Mouse (Mus musculus): Measurements from ENCODE around the gene Tmem201. TPM values are rescaled to one million over a fixed set of nuclear protein-coding genes. Genes with fewer than 3 reads are reported as not detected.

The Tmem201 gene
- polyA plus RNA-seq (2016; fragmentation: Nextera tagmentation; extraction: Ambion mirVana) = 38.7 and 44.3 TPM in 2 replicates

GRCm38 (mm10) chr4:149737383-149738324 lies at the start of gene Tmem201:
Gene Tmem201 (minus strand): TSS chr4:149738044.
- H3K4me1 ChIP-seq = peaks cover 54% of the 10 kb centered on the region
- peaks cover 6% of the 10 kb centered on the region; the same call in 1 of the 2 replicates for H3K27me3 ChIP-seq (ENCODE audit: low read depth, poor library complexity, severe bottlenecking)
- peaks cover 37% of the 10 kb centered on the region for H3K36me3 ChIP-seq
- H3K4me3 ChIP-seq = peak within 1 kb of the TSS; percentile 87
- WGBS = under 1% methylated on average over 97 of the region's 97 CpGs
- no peaks in the 10 kb centered on the region for H3K9me3 ChIP-seq (replicated peaks)
- H3K27ac ChIP-seq (replicated peaks) = peak within 1 kb of the TSS; percentile 96
- DNase-seq (ENCODE audit: low spot score) = peak; percentile 93

GRCm38 (mm10) chr4:149784901-149785300 lies 47.1 kb upstream of the Tmem201 start:
- no peaks in the 10 kb centered on the region for H3K9me3 ChIP-seq (replicated peaks)
- no peak overlapping the region for H3K4me3 ChIP-seq
- H3K36me3 ChIP-seq = no peaks in the 10 kb centered on the region
- DNase-seq (ENCODE audit: low spot score) = no peak
- peaks cover 2% of the 10 kb centered on the region; the same call in 1 of the 2 replicates for H3K27me3 ChIP-seq (ENCODE audit: low read depth, poor library complexity, severe bottlenecking)
- H3K27ac ChIP-seq (replicated peaks) = no peak overlapping the region
- H3K4me1 ChIP-seq = peaks cover 15% of the 10 kb centered on the region
- WGBS = 87% methylated on average over 5 of the region's 5 CpGs

- no peak overlapping the region for H3K27ac ChIP-seq (replicated peaks)
- WGBS = 85% methylated on average over 9 of the region's 9 CpGs
- no peak for DNase-seq (ENCODE audit: low spot score)
- no peaks in the 10 kb centered on the region; the same call in 1 of the 2 replicates for H3K27me3 ChIP-seq (ENCODE audit: low read depth, poor library complexity, severe bottlenecking)
- H3K9me3 ChIP-seq (replicated peaks) = no peaks in the 10 kb centered on the region
- no peaks in the 10 kb centered on the region for H3K36me3 ChIP-seq
- no peak overlapping the region for H3K4me3 ChIP-seq
- H3K4me1 ChIP-seq = peaks cover 9% of the 10 kb centered on the region
Observed at GRCm38 (mm10) chr4:149784371-149784770, 46.5 kb upstream of the Tmem201 start.

- DNase-seq (ENCODE audit: low spot score) = no peak
- H3K27me3 ChIP-seq (ENCODE audit: low read depth, poor library complexity, severe bottlenecking) = peaks cover 9% of the 10 kb centered on the region; the same call in 1 of the 2 replicates
- H3K4me3 ChIP-seq = no peak overlapping the region
- 81% methylated on average over 8 of the region's 8 CpGs for WGBS
- H3K27ac ChIP-seq (replicated peaks) = no peak overlapping the region
- H3K4me1 ChIP-seq = peaks cover 6% of the 10 kb centered on the region; the same call in 1 of the 2 replicates
- H3K9me3 ChIP-seq (replicated peaks) = no peaks in the 10 kb centered on the region
- H3K36me3 ChIP-seq = no peaks in the 10 kb centered on the region
Observed at GRCm38 (mm10) chr4:149782975-149783374, 45.1 kb upstream of the Tmem201 start.

- WGBS = 86% methylated on average over 13 of the region's 13 CpGs
- DNase-seq (ENCODE audit: low spot score) = no peak
- H3K4me1 ChIP-seq = peaks cover 10% of the 10 kb centered on the region; the same call in 1 of the 2 replicates
- H3K36me3 ChIP-seq = no peaks in the 10 kb centered on the region
- no peaks in the 10 kb centered on the region for H3K9me3 ChIP-seq (replicated peaks)
- peaks cover 28% of the 10 kb centered on the region for H3K27me3 ChIP-seq (ENCODE audit: low read depth, poor library complexity, severe bottlenecking)
- no peak overlapping the region for H3K27ac ChIP-seq (replicated peaks)
- no peak overlapping the region for H3K4me3 ChIP-seq
Observed at GRCm38 (mm10) chr4:149780565-149781356, 42.9 kb upstream of the Tmem201 start.

GRCm38 (mm10) chr4:149779966-149780365 lies 42.1 kb upstream of the Tmem201 start:
- WGBS = 86% methylated on average over 9 of the region's 9 CpGs
- Histone ChIP-seq H3K27ac (replicated peaks) (no peak overlapping the region), H3K4me1 (peaks cover 14% of the 10 kb centered on the region; the same call in 1 of the 2 replicates), H3K36me3 (no peaks in the 10 kb centered on the region), H3K27me3 (ENCODE audit: low read depth, poor library complexity, severe bottlenecking) (peaks cover 35% of the 10 kb centered on the region), H3K9me3 (replicated peaks) (no peaks in the 10 kb centered on the region), H3K4me3 (no peak overlapping the region)
- no peak for DNase-seq (ENCODE audit: low spot score)

GRCm38 (mm10) chr4:149777126-149777525 lies 39.3 kb upstream of the Tmem201 start:
- Histone ChIP-seq H3K27ac (replicated peaks) (no peak overlapping the region), H3K9me3 (replicated peaks) (no peaks in the 10 kb centered on the region), H3K4me3 (no peak overlapping the region), H3K4me1 (peaks cover 36% of the 10 kb centered on the region), H3K36me3 (no peaks in the 10 kb centered on the region), H3K27me3 (ENCODE audit: low read depth, poor library complexity, severe bottlenecking) (peaks cover 49% of the 10 kb centered on the region)
- no peak for DNase-seq (ENCODE audit: low spot score)
- 86% methylated on average over 9 of the region's 9 CpGs for WGBS

- Histone ChIP-seq H3K4me1 (peaks cover 37% of the 10 kb centered on the region), H3K9me3 (replicated peaks) (no peaks in the 10 kb centered on the region), H3K36me3 (no peaks in the 10 kb centered on the region), H3K27ac (replicated peaks) (peak overlapping the region; percentile 55), H3K27me3 (ENCODE audit: low read depth, poor library complexity, severe bottlenecking) (peaks cover 49% of the 10 kb centered on the region), H3K4me3 (no peak overlapping the region)
- DNase-seq (ENCODE audit: low spot score) = no peak
- WGBS = 42% methylated on average over 8 of the region's 8 CpGs
Observed at GRCm38 (mm10) chr4:149775760-149776362, 38.0 kb upstream of the Tmem201 start.

GRCm38 (mm10) chr4:149775330-149775729 lies 37.5 kb upstream of the Tmem201 start:
- WGBS = 83% methylated on average over 7 of the region's 7 CpGs
- peaks cover 49% of the 10 kb centered on the region for H3K27me3 ChIP-seq (ENCODE audit: low read depth, poor library complexity, severe bottlenecking)
- no peak for DNase-seq (ENCODE audit: low spot score)
- no peaks in the 10 kb centered on the region for H3K36me3 ChIP-seq
- H3K9me3 ChIP-seq (replicated peaks) = no peaks in the 10 kb centered on the region
- H3K27ac ChIP-seq (replicated peaks) = peak overlapping the region; percentile 55; the same call in 1 of the 2 replicates
- no peak overlapping the region for H3K4me3 ChIP-seq
- peaks cover 37% of the 10 kb centered on the region for H3K4me1 ChIP-seq

GRCm38 (mm10) chr4:149774094-149774470 lies 36.2 kb upstream of the Tmem201 start, which contains the start of gene Slc25a33:
Gene Slc25a33 (minus strand): TSS chr4:149774277.
- H3K9me3 ChIP-seq (replicated peaks) = no peaks in the 10 kb centered on the region
- no peaks in the 10 kb centered on the region for H3K36me3 ChIP-seq
- peak within 1 kb of the TSS; percentile 91 for H3K27ac ChIP-seq (replicated peaks)
- H3K4me3 ChIP-seq = peak within 1 kb of the TSS; percentile 85
- peak; percentile 96 for DNase-seq (ENCODE audit: low spot score)
- H3K4me1 ChIP-seq = peaks cover 37% of the 10 kb centered on the region
- peaks cover 47% of the 10 kb centered on the region for H3K27me3 ChIP-seq (ENCODE audit: low read depth, poor library complexity, severe bottlenecking)
- under 1% methylated on average over 50 of the region's 51 CpGs for WGBS

GRCm38 (mm10) chr4:149773408-149774093 lies 35.7 kb upstream of the Tmem201 start:
- H3K27ac ChIP-seq (replicated peaks) = peak overlapping the region; percentile 91
- no peaks in the 10 kb centered on the region for H3K9me3 ChIP-seq (replicated peaks)
- peaks cover 37% of the 10 kb centered on the region for H3K4me1 ChIP-seq
- H3K27me3 ChIP-seq (ENCODE audit: low read depth, poor library complexity, severe bottlenecking) = peaks cover 41% of the 10 kb centered on the region
- WGBS = under 1% methylated on average over 65 of the region's 65 CpGs
- H3K4me3 ChIP-seq = peak overlapping the region; percentile 85
- H3K36me3 ChIP-seq = no peaks in the 10 kb centered on the region
- DNase-seq (ENCODE audit: low spot score) = no peak

Data from midbrain, embryonic 10.5 days (tissue).